Mouse (Mus musculus) regulatory T cell (primary cell): Measurements from ENCODE around the gene Usp47.

Source experiments
- in situ Hi-C: fragments of 300-600 bp; cut with MboI, MseI; formaldehyde crosslinking; loops from one replicate; pipeline ENCODE4 v1.15.1; 2025; ENCODE audit warnings: high pct_unique_total_duplicates

The Usp47 gene

GRCm38 (mm10) chr7:112023150-112023600 lies at the start of gene Usp47:
Gene Usp47 (plus strand): TSS chr7:112023504.
- in situ Hi-C loops: no loop called here

- in situ Hi-C loops: no loop called here
These were observed 46.9 kb upstream of the Usp47 start for GRCm38 (mm10) chr7:111976401-111976800.

- in situ Hi-C loops: no loop called here
These were observed 45.4 kb upstream of the Usp47 start for GRCm38 (mm10) chr7:111977871-111978270.

- in situ Hi-C loops: no loop called here
These were observed 41.0 kb upstream of the Usp47 start for GRCm38 (mm10) chr7:111982296-111982695.

GRCm38 (mm10) chr7:111984530-111984929 lies 38.8 kb upstream of the Usp47 start:
- in situ Hi-C loops: no loop called here

GRCm38 (mm10) chr7:111985266-111985665 lies 38.0 kb upstream of the Usp47 start:
- in situ Hi-C loops: no loop called here

GRCm38 (mm10) chr7:111986906-111987305 lies 36.4 kb upstream of the Usp47 start:
- in situ Hi-C loops: no loop called here

GRCm38 (mm10) chr7:111997441-111997840 lies 25.9 kb upstream of the Usp47 start:
- in situ Hi-C loops: no loop called here

- in situ Hi-C loops: no loop called here
These were observed 24.8 kb upstream of the Usp47 start for GRCm38 (mm10) chr7:111998446-111999004.

- in situ Hi-C loops: no loop called here
These were observed 23.9 kb upstream of the Usp47 start for GRCm38 (mm10) chr7:111999376-111999775.

- in situ Hi-C loops: no loop called here
These were observed 23.1 kb upstream of the Usp47 start for GRCm38 (mm10) chr7:112000166-112000565.

GRCm38 (mm10) chr7:112010511-112010910 lies 12.8 kb upstream of the Usp47 start:
- in situ Hi-C loops: no loop called here

GRCm38 (mm10) chr7:112010976-112011375 lies 12.3 kb upstream of the Usp47 start:
- in situ Hi-C loops: no loop called here

GRCm38 (mm10) chr7:112012102-112012501 lies 11.2 kb upstream of the Usp47 start:
- in situ Hi-C loops: no loop called here

GRCm38 (mm10) chr7:112012621-112013177 lies 10.6 kb upstream of the Usp47 start:
- in situ Hi-C loops: no loop called here

- in situ Hi-C loops: no loop called here
These were observed 9.2 kb upstream of the Usp47 start for GRCm38 (mm10) chr7:112014148-112014547.

- in situ Hi-C loops: no loop called here
These were observed 676 bp upstream of the Usp47 start for GRCm38 (mm10) chr7:112022506-112023149.

GRCm38 (mm10) chr7:112023601-112024445 lies 519 bp downstream of the Usp47 start:
- in situ Hi-C loops: no loop called here

- in situ Hi-C loops: no loop called here
These were observed 1.1 kb downstream of the Usp47 start for GRCm38 (mm10) chr7:112024446-112024730.

- in situ Hi-C loops: loop anchor here (25.0 kb wide), 1 partner anchor 1237 kb away; no protein-coding TSS in a partner anchor
These were observed 1.6 kb downstream of the Usp47 start for GRCm38 (mm10) chr7:112024856-112025255.

- in situ Hi-C loops: loop anchor here (25.0 kb wide), 1 partner anchor 1232 kb away; no protein-coding TSS in a partner anchor
These were observed 7.3 kb downstream of the Usp47 start for GRCm38 (mm10) chr7:112030594-112030993.

- in situ Hi-C loops: loop anchor here (25.0 kb wide), 1 partner anchor 1226 kb away; no protein-coding TSS in a partner anchor
These were observed 12.5 kb downstream of the Usp47 start for GRCm38 (mm10) chr7:112035804-112036203.
